Mouse (Mus musculus): Measurements from ENCODE around the gene Slc25a41. TPM values are rescaled to one million over a fixed set of nuclear protein-coding genes. Genes with fewer than 3 reads are reported as not detected.

Slc25a41 gene
- polyA plus RNA-seq, 1 experiment = 0.29 TPM

DNA sequence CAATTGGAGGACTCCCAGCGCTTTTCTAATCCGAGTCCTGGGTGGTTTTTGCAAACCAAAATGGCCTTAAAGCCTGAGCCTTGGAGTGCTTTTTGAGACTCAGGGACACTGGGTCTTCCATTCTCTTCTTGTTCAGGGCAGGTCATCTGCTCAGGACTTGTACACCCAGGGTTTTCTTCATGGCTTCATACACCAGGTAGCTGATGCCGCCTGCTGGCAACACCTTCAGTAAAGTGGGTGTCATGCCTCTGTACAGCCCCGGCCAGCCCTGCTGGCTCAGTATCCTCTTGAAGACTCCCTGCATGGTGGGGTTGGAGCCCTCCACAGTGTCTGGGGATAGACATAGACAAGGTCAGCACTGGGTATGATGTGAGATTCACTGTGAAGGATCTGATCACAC lies 8.6 kb downstream of the Slc25a41 start:
- Histone ChIP-seq H3K27ac (ENCODE audit: insufficient read depth, low read length) (0 out of 2 replicates have a peak overlapping the region, but pooled peaks have one; percentile 30), H3K4me1 (ENCODE audit: control insufficient read depth, insufficient read depth, low read length) (peaks cover 5% of the 10 kb centered on the region), H3K4me3 (replicated peaks; ENCODE audit: insufficient read depth, low read depth, low read length) (no peak overlapping the region), H3K27me3 (ENCODE audit: control insufficient read depth, insufficient read depth, low read length) (no peaks in the 10 kb centered on the region)
- TF ChIP-seq CTCF (IDR thresholded peaks at IDR 0.05; ENCODE audit: borderline replicate concordance, insufficient read depth, low read depth, low read length) (no peak), POLR2A (IDR thresholded peaks at IDR 0.05; ENCODE audit: borderline replicate concordance, insufficient read depth, low read length) (no peak)
- 86% methylated on average over 4 of the region's 4 CpGs for WGBS
- DNase-seq = peak in 1 of 2 experiments; percentile 30

DNA sequence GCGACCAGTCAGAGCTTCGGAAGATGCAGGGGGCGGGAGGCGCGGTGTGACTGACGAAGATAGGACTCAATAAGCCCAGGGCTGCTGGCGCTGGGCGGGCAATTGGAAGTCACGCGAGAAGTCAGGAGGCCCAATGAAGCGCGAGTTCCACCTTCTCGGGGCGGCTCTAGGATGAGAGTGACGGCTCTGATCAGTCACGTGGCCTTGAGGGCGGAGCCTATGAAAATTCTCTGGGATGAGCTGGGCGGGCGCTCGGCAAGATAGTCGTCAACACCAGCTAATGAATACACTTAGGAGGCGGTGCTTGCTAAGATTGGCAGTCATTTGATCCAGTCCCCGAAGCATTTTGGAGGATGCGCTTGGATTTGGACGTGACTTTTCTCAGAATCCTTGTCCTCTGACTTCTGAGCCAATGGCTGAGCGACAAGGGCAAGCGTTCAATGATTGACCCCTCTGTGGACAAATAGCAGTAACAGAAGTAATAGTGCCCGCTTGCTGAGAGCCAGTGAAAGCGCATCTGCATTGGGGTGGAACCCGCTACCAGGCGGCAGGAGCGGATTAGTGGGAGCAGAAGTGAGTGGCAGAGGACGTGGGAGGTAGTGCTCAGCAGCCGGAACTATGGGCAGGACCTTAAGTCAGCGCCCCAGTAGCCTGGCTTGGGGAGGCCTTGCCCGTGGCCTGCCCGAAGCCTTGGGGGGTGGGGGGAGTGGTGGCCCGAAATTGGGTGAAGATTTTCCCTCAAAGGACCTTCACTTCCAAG lies 9.6 kb downstream of the Slc25a41 start:
- H3K27me3 ChIP-seq (ENCODE audit: control insufficient read depth, insufficient read depth, low read length) = no peaks in the 10 kb centered on the region
- peak; percentile 99 to 100 for DNase-seq
- TF ChIP-seq POLR2A (IDR thresholded peaks at IDR 0.05; ENCODE audit: borderline replicate concordance, insufficient read depth, low read length) (peak; percentile 86), CTCF (IDR thresholded peaks at IDR 0.05; ENCODE audit: borderline replicate concordance, insufficient read depth, low read depth, low read length) (no peak)
- peaks cover 8% of the 10 kb centered on the region for H3K4me1 ChIP-seq (ENCODE audit: control insufficient read depth, insufficient read depth, low read length)
- peak overlapping the region; percentile 30 for H3K27ac ChIP-seq (ENCODE audit: insufficient read depth, low read length)
- H3K4me3 ChIP-seq (replicated peaks; ENCODE audit: insufficient read depth, low read depth, low read length) = peak overlapping the region; percentile 55
- under 1% methylated on average over 38 of the region's 38 CpGs for WGBS

DNA sequence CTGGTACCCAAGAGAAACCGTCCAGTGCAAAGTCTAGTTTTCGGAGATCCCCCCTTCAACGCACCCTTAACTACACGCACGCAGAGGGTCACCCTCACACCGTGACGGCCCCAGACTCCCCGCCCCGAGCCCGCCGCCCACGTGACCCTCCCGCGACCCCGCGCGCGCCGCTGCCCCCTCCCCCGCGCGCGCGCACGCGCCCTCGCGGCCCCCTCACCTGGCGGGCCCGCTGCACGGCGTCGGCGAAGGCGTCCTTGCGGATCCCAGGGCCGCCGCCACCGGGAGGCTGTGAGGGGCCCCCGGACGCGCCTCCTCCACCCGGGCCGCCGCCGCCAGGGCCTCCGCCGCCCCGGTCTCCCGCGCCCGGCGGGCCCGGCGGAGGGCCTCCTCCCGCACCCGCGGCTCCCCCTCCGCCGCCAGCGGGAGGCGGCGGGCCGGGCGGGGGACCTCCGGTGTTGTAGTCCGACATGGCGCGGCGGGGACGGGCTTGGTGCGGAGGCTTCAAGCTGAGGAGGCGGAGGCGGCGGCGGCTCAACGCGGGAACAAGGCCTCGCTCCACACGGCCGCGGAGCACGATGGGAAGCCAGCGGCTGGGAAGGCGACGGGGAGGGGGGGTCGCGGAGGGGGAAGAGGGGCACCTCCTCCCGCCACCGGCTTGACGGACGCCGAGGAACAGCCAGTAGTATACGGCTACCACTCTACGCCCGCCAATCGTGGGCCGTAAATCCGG lies 10.4 kb downstream of the Slc25a41 start, which contains the start of gene Khsrp:
Khsrp (minus strand) TSS at position 592 of the 730 bp plus-strand sequence.
- DNase-seq = no peak
- WGBS = 1% methylated on average over 98 of the region's 99 CpGs

DNA sequence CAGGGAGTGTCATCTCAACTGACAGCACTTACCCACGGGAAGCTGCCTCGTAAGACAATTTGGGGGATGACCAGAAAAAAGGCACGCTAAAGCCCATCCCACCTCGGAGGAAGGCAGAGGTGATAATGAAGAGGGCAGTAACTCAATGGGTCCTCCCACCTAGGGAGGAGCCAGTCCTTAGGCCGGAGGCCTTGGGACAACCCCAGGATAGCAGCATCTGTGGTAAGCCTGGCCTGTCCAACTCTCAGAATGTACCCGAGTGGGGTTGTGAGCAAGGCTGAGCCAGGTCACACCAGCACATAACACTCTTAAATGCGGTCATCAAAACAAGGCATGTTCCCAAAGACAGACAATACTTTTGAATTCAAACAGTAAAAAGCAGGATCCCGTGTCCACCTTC lies 11.8 kb downstream of the Slc25a41 start:
- Histone ChIP-seq H3K27me3 (ENCODE audit: control insufficient read depth, insufficient read depth, low read length) (no peaks in the 10 kb centered on the region), H3K27ac (ENCODE audit: insufficient read depth, low read length) (no peak overlapping the region), H3K4me1 (ENCODE audit: control insufficient read depth, insufficient read depth, low read length) (peaks cover 8% of the 10 kb centered on the region), H3K4me3 (replicated peaks; ENCODE audit: insufficient read depth, low read depth, low read length) (peak overlapping the region; percentile 34)
- no peak for TF ChIP-seq POLR2A (IDR thresholded peaks at IDR 0.05; ENCODE audit: borderline replicate concordance, insufficient read depth, low read length)
- TF ChIP-seq CTCF (IDR thresholded peaks at IDR 0.05; ENCODE audit: borderline replicate concordance, insufficient read depth, low read depth, low read length) = no peak
- no peak for DNase-seq
- 18% methylated on average over 8 of the region's 8 CpGs for WGBS

More for the DNA sequence above, 10.4 kb downstream of the Slc25a41 start, which contains the start of gene Khsrp:
- Histone ChIP-seq H3K4me1 (ENCODE audit: control insufficient read depth, insufficient read depth, low read length) (peaks cover 8% of the 10 kb centered on the region), H3K4me3 (replicated peaks; ENCODE audit: insufficient read depth, low read depth, low read length) (peak within 1 kb of the TSS; percentile 82), H3K27ac (ENCODE audit: insufficient read depth, low read length) (peak within 1 kb of the TSS; percentile 60), H3K27me3 (ENCODE audit: control insufficient read depth, insufficient read depth, low read length) (no peaks in the 10 kb centered on the region)
- TF ChIP-seq CTCF (IDR thresholded peaks at IDR 0.05; ENCODE audit: borderline replicate concordance, insufficient read depth, low read depth, low read length) (no peak), POLR2A (IDR thresholded peaks at IDR 0.05; ENCODE audit: borderline replicate concordance, insufficient read depth, low read length) (peak; percentile 70)

DNA sequence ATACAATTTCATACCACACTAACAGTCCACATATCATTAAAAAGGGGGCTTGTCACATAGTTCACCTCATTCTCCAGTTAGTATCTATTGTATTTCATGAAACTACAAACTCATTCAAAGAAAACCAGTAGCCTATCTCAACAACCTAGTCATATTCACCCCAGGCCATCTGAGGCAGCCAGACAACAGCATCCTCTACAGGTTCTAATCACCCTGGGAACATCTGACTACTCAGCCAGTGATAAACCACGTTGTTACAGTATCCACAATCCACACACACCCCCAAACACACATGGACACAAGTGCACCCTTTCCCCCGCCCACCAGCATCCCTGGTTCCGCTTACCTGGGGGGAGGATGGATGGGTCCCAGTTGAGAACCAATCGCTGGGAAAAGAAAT lies 14.0 kb downstream of the Slc25a41 start:
- DNase-seq = no peak

DNA sequence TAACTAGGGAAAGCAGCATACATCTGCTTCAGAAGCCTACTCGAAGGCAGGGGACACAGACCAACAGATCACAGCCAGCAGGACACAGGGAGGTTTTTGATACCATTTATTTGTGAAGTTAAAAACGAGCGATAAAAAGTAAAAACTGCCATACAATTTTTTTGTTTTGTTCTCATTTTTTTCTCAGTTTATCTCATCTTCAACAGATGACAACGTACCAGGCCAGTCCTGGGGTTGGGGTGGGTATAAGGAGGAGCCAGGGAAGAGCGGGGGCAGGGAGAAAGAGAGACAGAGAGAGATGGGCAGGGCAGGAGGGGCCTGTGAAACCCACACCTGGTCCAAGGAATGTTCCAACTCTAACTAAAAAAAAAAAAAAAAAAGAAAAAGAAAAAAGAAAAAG lies 20.5 kb downstream of the Slc25a41 start:
- H3K27ac ChIP-seq (ENCODE audit: insufficient read depth, low read length) = no peak overlapping the region
- H3K4me3 ChIP-seq (replicated peaks; ENCODE audit: insufficient read depth, low read depth, low read length) = no peak overlapping the region
- no peaks in the 10 kb centered on the region for H3K4me1 ChIP-seq (ENCODE audit: control insufficient read depth, insufficient read depth, low read length)
- TF ChIP-seq POLR2A (IDR thresholded peaks at IDR 0.05; ENCODE audit: borderline replicate concordance, insufficient read depth, low read length) (no peak), CTCF (IDR thresholded peaks at IDR 0.05; ENCODE audit: borderline replicate concordance, insufficient read depth, low read depth, low read length) (no peak)
- H3K27me3 ChIP-seq (ENCODE audit: control insufficient read depth, insufficient read depth, low read length) = no peaks in the 10 kb centered on the region
- DNase-seq = no peak
- 86% methylated on average over 5 of the region's 5 CpGs for WGBS

More for the DNA sequence above, 14.0 kb downstream of the Slc25a41 start:
- Histone ChIP-seq H3K27me3 (ENCODE audit: control insufficient read depth, insufficient read depth, low read length) (no peaks in the 10 kb centered on the region), H3K4me3 (replicated peaks; ENCODE audit: insufficient read depth, low read depth, low read length) (no peak overlapping the region), H3K4me1 (ENCODE audit: control insufficient read depth, insufficient read depth, low read length) (peaks cover 8% of the 10 kb centered on the region), H3K27ac (ENCODE audit: insufficient read depth, low read length) (no peak overlapping the region)
- 82% methylated on average over 4 of the region's 4 CpGs for WGBS
- TF ChIP-seq CTCF (IDR thresholded peaks at IDR 0.05; ENCODE audit: borderline replicate concordance, insufficient read depth, low read depth, low read length) (no peak), POLR2A (IDR thresholded peaks at IDR 0.05; ENCODE audit: borderline replicate concordance, insufficient read depth, low read length) (no peak)

DNA sequence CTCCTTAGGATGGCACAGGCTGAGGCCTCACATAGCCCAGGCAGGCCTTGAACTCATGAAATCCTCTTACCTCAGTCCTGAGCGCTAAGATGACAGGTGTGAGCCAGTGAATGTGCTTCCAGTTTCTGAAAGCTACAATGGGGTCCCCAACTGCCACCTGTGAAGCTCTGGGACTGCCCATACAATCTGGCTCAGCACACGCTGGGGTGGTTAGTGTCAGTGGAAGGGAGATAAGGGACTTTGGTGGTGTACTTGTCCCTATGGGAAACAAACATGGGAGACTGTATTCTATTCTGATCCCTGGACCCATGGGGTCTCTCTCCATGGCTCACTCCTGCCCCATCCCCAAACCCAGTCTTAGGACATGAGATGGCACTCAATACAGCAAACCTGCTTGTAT lies 21.8 kb downstream of the Slc25a41 start:
- H3K27me3 ChIP-seq (ENCODE audit: control insufficient read depth, insufficient read depth, low read length) = no peaks in the 10 kb centered on the region
- TF ChIP-seq POLR2A (IDR thresholded peaks at IDR 0.05; ENCODE audit: borderline replicate concordance, insufficient read depth, low read length) = no peak
- no peak for TF ChIP-seq CTCF (IDR thresholded peaks at IDR 0.05; ENCODE audit: borderline replicate concordance, insufficient read depth, low read depth, low read length)
- no peak overlapping the region for H3K27ac ChIP-seq (ENCODE audit: insufficient read depth, low read length)
- no peak overlapping the region for H3K4me3 ChIP-seq (replicated peaks; ENCODE audit: insufficient read depth, low read depth, low read length)
- H3K4me1 ChIP-seq (ENCODE audit: control insufficient read depth, insufficient read depth, low read length) = no peaks in the 10 kb centered on the region
- DNase-seq = no peak
- 81% methylated on average over 2 of the region's 2 CpGs for WGBS

Data from cerebellum, adult 2 months (tissue).